Mouse (Mus musculus) CD4-positive helper T cell, adult 2 months (primary cell): ENCODE data around the gene Smim7.

Experiments used
- DNase-seq: peaks from one replicate; pipeline ENCODE4 v3.0.0-alpha.2; 2012; ENCODE audit warnings: low read depth, missing footprints, low spot score

The Smim7 gene

DNA sequence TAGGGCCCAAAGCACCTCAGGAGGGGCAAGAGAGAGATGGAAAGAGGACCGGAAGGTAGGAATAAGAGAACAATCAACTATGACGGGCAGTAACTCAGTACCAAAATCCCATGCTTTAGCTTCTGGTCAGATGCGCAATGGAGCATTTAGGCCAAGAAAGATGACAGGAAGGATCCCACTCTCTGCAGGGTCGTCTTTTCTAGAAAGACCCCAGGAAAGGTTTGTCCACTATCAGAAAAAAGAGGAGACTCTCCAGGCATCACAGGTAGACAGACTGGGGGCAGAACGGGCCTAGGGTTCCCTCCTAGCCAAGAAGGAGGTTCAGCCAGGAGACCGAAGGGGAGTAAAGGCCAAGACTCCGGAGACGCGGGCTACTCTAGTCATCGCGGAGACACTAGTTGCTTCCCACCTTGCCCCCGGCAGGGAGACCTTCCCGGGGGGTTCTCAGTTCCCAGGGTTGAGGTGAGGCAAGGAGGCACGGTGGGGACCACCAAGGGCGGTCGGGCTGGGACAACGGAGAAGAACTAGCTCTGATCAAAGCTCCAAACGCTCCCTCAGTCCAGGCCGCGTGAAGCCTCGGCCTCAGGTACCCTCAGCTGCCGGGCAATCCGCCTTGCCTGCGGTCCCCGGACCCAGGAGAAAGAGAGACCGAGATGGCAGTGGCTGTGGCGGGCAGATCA lies 23.6 kb downstream of the Smim7 start:
- no peak for DNase-seq

DNA sequence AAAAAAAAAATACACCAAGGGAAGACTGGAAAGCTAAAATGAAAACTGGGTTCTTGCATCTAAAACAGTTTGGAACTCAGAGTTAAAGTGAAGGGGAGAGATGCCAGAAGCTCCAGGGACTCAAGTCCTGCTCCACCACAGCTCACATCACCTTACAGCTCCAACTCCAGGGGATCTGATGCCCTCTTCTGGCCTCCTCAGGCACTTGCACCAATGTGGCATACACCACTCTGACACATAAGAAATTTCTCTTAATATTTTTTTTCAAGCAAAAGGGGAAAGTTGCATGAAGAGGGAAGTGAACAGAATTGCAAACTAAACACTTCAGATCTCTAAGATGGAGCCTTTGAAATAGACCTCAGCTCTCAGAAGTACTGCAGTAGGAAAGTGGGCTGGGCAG lies 31.7 kb downstream of the Smim7 start:
- peak; percentile 21 for DNase-seq

DNA sequence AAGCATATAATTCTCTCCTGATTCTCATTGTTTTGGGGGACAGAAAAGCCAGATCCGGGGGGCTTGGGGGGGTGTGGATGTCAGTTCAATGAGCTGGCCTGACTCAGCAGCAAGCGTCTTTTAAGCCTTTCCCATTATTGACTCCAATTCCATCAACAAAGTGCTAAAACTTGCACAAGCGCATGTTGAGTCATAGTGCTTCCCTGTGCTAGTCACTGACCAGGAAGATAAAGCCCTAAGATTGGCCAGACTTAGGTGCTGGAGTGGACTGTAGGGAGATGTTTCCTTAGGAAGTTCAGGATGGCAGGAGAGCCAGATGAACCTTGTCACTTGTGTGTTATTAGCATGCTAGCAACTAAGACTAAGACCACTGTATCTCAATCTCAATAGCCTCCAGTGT lies 36.0 kb downstream of the Smim7 start:
- no peak for DNase-seq

DNA sequence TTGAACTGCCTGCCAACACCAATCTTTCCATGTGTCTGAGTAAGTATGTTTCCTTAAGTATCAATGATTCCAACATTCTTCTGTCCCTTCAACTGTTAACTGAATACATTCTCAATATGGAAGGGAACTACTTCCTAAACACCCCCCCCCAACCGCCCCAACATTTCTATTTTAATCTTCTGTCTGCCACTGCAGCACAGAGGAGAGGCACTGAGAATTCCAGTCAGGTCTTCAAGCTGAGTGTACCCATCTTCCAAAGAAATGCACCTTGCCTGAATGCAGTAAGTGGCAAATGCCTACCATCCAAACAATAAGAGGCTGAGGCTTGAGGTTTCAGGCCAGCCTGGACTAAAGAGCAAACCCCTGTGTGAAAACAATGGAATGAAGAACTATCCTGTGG lies 38.8 kb downstream of the Smim7 start:
- no peak for DNase-seq

DNA sequence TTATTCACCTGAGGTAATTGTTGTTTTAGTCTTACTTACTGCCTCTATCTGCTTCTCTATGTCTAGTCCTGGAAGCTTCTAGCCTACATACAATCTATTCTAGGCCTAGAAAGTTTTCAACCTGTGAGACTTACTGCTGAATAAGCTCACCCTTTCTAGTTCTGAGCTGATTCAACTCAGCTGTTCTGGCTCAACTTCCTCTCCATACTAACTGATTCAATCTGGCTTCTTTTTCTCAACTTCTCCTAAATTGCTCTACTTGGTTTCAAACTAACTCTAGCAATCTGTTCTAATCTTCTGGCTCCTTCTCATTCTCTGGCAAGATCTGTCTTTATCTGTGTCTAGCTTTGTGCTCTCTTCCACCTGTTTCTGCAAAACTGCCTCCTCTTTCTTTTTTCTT lies 49.0 kb downstream of the Smim7 start:
- no peak for DNase-seq

DNA sequence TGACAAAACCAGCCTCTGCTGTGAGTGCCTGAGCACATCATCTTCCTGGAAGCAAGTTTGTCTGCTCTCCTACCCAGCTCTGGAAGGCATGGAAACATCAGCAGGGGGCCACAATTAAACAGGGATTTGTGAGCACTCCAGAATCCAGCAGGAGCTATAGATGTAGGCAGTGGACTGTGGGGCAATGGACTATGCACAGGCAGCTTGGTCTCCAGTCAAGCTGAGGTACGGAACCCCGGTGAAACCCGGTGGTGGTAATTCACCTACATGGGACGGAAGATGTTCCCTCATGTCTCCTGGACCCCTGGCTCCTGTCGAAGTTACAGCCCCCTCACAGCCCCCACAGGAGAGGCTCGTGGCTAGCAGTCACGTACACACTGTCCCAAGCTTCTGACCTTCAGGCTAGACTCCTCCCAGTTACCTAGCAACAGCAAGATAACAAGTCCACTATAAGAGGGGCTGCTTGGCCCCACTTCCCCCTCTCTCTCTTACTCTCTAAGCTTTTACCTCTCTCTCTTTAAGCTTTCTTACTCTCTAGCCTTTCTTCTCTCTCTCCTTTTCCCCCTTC lies 53.4 kb downstream of the Smim7 start:
- no peak for DNase-seq
